Mouse (Mus musculus) kidney, embryonic 14.5 days (tissue): ENCODE data around the gene Gm49027. TPM values are rescaled to one million over a fixed set of nuclear protein-coding genes. Genes with fewer than 3 reads are reported as not detected.
A peak's percentile ranks its signal among the peaks of the same experiment; 100 is the strongest.
"Not testable (repeated sequence)": the region's sequence is repeated elsewhere in the genome, so short reads cannot be mapped to it uniquely, and the experiment has no call there.

Source experiments
- ATAC-seq: fragments of 200-750 bp; cut with Nextera tagmentation; 2 replicates; pipeline ENCODE4 v1.8.0; 2017; ENCODE audit warnings: moderate number of reproducible peaks, mild to moderate bottlenecking, moderate TSS enrichment, moderate library complexity; ENCODE audit not compliant: low FRiP score, low TSS enrichment
- H3K27ac ChIP-seq: fragments of 300-500 bp; sonication (generic); 2 replicates; pipeline ENCODE4 v1.5.1; 2014; ENCODE audit warnings: low read depth, mild to moderate bottlenecking, low read length, moderate library complexity, mixed read lengths
- H3K27me3 ChIP-seq: fragments of 300-500 bp; sonication (generic); 2 replicates; pipeline ENCODE4 v1.6.1; 2014; ENCODE audit warnings: mild to moderate bottlenecking, low read length; ENCODE audit not compliant: control insufficient read depth, insufficient read depth
- H3K36me3 ChIP-seq: fragments of 300-500 bp; sonication (generic); 2 replicates; pipeline ENCODE4 v1.6.1; 2014; ENCODE audit warnings: low read length, mixed read lengths; ENCODE audit not compliant: control insufficient read depth, insufficient read depth
- H3K4me1 ChIP-seq: fragments of 300-500 bp; sonication (generic); 2 replicates; pipeline ENCODE4 v1.6.1; 2014; ENCODE audit warnings: low read length, mixed read lengths; ENCODE audit not compliant: control insufficient read depth, insufficient read depth
- H3K4me2 ChIP-seq: fragments of 300-500 bp; sonication (generic); replicated peaks from 2 replicates; pipeline ENCODE4 v1.6.1; 2014; ENCODE audit warnings: low read depth, mild to moderate bottlenecking, low read length
- H3K4me3 ChIP-seq: fragments of 300-500 bp; sonication (generic); 2 replicates; pipeline ENCODE4 v1.5.1; 2014; ENCODE audit warnings: mild to moderate bottlenecking, low read length
- H3K9ac ChIP-seq: fragments of 300-500 bp; sonication (generic); 2 replicates; pipeline ENCODE4 v1.6.1; 2014; ENCODE audit warnings: low read depth, mild to moderate bottlenecking, low read length, moderate library complexity
- H3K9me3 ChIP-seq: fragments of 300-500 bp; sonication (generic); 2 replicates; pipeline ENCODE4 v1.6.1; 2016; ENCODE audit warnings: low read length; ENCODE audit not compliant: control insufficient read depth
- WGBS: fragments of 180-500 bp; shearing (Covaris S2); extraction: QIAGEN DNeasy Blood & Tissue Kit; methylation state at CpG from one replicate; pipeline ENCODE4 v1.1.7; 2014; 5-methylcytosine and 5-hydroxymethylcytosine counted together
- polyA plus RNA-seq: library from polyadenylated mRNA; unstranded; fragments of >200 nt; fragmentation: Nextera tagmentation; extraction: Ambion mirVana; gene quantifications from 2 replicates; pipeline ENCODE4 v1.2.1, GENCODE M21; 2014

Gene Gm49027
- polyA plus RNA-seq, 1 experiment from 2014 or later = 0.34 TPM

GRCm38 (mm10) chr5:123511426-123511825, 13.9 kb downstream of the Gm49027 start:
- not testable (repeated sequence) for H3K4me2 ChIP-seq, ATAC-seq, H3K4me3 ChIP-seq, H3K9ac ChIP-seq, H3K9me3 ChIP-seq, H3K27ac ChIP-seq, H3K4me1 ChIP-seq
- Histone ChIP-seq H3K27me3 (peaks cover 13% of the 10 kb centered on the region), H3K36me3 (peaks cover 17% of the 10 kb centered on the region)
- WGBS = 87% methylated on average over 3 of the region's 3 CpGs

- H3K27ac ChIP-seq = no peak within 1 kb of the TSS
- no peak within 1 kb of the TSS for H3K9ac ChIP-seq
- no peaks in the 10 kb centered on the region for H3K9me3 ChIP-seq
- no peak for ATAC-seq
- H3K4me3 ChIP-seq = no peak within 1 kb of the TSS
- 83% methylated on average over 5 of the region's 5 CpGs for WGBS
- H3K27me3 ChIP-seq = peaks cover 13% of the 10 kb centered on the region
- H3K36me3 ChIP-seq = peaks cover 4% of the 10 kb centered on the region; the same call in 1 of the 2 replicates
- H3K4me1 ChIP-seq = no peaks in the 10 kb centered on the region
- H3K4me2 ChIP-seq = no peak within 1 kb of the TSS
Observed at GRCm38 (mm10) chr5:123510160-123510559, 15.1 kb downstream of the Gm49027 start, which contains the start of gene B3gnt4. Gene B3gnt4 (plus strand): TSS chr5:123510460.

GRCm38 (mm10) chr5:123508921-123509320, 16.4 kb downstream of the Gm49027 start:
- WGBS = 8% methylated on average over 12 of the region's 12 CpGs
- Histone ChIP-seq H3K9ac (peak overlapping the region; percentile 58; the same call in 1 of the 2 replicates), H3K36me3 (peaks cover 2% of the 10 kb centered on the region; the same call in 1 of the 2 replicates), H3K27me3 (peaks cover 14% of the 10 kb centered on the region), H3K27ac (no peak overlapping the region), H3K4me1 (no peaks in the 10 kb centered on the region), H3K4me2 (peak overlapping the region; percentile 89), H3K4me3 (peak overlapping the region; percentile 61), H3K9me3 (no peaks in the 10 kb centered on the region)
- no peak for ATAC-seq

- ATAC-seq = peak; percentile 94
- under 1% methylated on average over 58 of the region's 59 CpGs for WGBS
- peak overlapping the region; percentile 58; the same call in 1 of the 2 replicates for H3K9ac ChIP-seq
- peak overlapping the region; percentile 61 for H3K4me3 ChIP-seq
- H3K36me3 ChIP-seq = no peaks in the 10 kb centered on the region; the same call in 1 of the 2 replicates
- no peaks in the 10 kb centered on the region for H3K4me1 ChIP-seq
- H3K4me2 ChIP-seq = peak overlapping the region; percentile 89
- H3K9me3 ChIP-seq = no peaks in the 10 kb centered on the region
- H3K27ac ChIP-seq = no peak overlapping the region
- H3K27me3 ChIP-seq = peaks cover 16% of the 10 kb centered on the region
Observed at GRCm38 (mm10) chr5:123507936-123508723, 17.2 kb downstream of the Gm49027 start.

GRCm38 (mm10) chr5:123501973-123502372, 23.3 kb downstream of the Gm49027 start:
- no peak overlapping the region for H3K27ac ChIP-seq
- WGBS = 85% methylated on average over 4 of the region's 4 CpGs
- H3K9me3 ChIP-seq = no peaks in the 10 kb centered on the region
- no peak overlapping the region for H3K4me2 ChIP-seq
- H3K4me1 ChIP-seq = no peaks in the 10 kb centered on the region
- no peak for ATAC-seq
- H3K27me3 ChIP-seq = peaks cover 5% of the 10 kb centered on the region; the same call in 1 of the 2 replicates
- no peaks in the 10 kb centered on the region for H3K36me3 ChIP-seq
- no peak overlapping the region for H3K4me3 ChIP-seq
- no peak overlapping the region for H3K9ac ChIP-seq

- no peak for ATAC-seq
- Histone ChIP-seq H3K4me1 (no peaks in the 10 kb centered on the region), H3K9ac (no peak overlapping the region), H3K4me2 (no peak overlapping the region), H3K36me3 (no peaks in the 10 kb centered on the region), H3K9me3 (no peaks in the 10 kb centered on the region), H3K4me3 (no peak overlapping the region), H3K27ac (no peak overlapping the region), H3K27me3 (peaks cover 3% of the 10 kb centered on the region; the same call in 1 of the 2 replicates)
- 49% methylated on average over 4 of the region's 4 CpGs for WGBS
Observed at GRCm38 (mm10) chr5:123499717-123500116, 25.6 kb downstream of the Gm49027 start.

GRCm38 (mm10) chr5:123489935-123490334, 35.4 kb downstream of the Gm49027 start:
- H3K36me3 ChIP-seq = no peaks in the 10 kb centered on the region
- no peak overlapping the region for H3K27ac ChIP-seq
- H3K4me3 ChIP-seq = no peak overlapping the region
- peak overlapping the region; percentile 18; the same call in 1 of the 2 replicates for H3K9ac ChIP-seq
- no peaks in the 10 kb centered on the region for H3K27me3 ChIP-seq
- no peak for ATAC-seq
- no peaks in the 10 kb centered on the region for H3K9me3 ChIP-seq
- WGBS = 37% methylated on average over 9 of the region's 9 CpGs
- H3K4me2 ChIP-seq = no peak overlapping the region
- H3K4me1 ChIP-seq = 0 out of 2 replicates have a peak, but pooled peaks cover 4% of the 10 kb centered on the region

- H3K27ac ChIP-seq = no peak within 1 kb of the TSS
- peak; percentile 55 for ATAC-seq
- H3K27me3 ChIP-seq = no peaks in the 10 kb centered on the region
- H3K4me1 ChIP-seq = 0 out of 2 replicates have a peak, but pooled peaks cover 4% of the 10 kb centered on the region
- H3K9me3 ChIP-seq = no peaks in the 10 kb centered on the region
- H3K9ac ChIP-seq = peak within 1 kb of the TSS; percentile 18; the same call in 1 of the 2 replicates
- peak within 1 kb of the TSS; percentile 39 for H3K4me2 ChIP-seq
- 10% methylated on average over 25 of the region's 25 CpGs for WGBS
- H3K4me3 ChIP-seq = no peak within 1 kb of the TSS
- no peaks in the 10 kb centered on the region for H3K36me3 ChIP-seq
Observed at GRCm38 (mm10) chr5:123489112-123489785, 36.0 kb downstream of the Gm49027 start, which contains the start of the genes Lrrc43 and Il31. Gene Lrrc43 (plus strand): TSS chr5:123489305. Gene Il31 (minus strand): TSS chr5:123489489.
